In the genomic region with DNA sequence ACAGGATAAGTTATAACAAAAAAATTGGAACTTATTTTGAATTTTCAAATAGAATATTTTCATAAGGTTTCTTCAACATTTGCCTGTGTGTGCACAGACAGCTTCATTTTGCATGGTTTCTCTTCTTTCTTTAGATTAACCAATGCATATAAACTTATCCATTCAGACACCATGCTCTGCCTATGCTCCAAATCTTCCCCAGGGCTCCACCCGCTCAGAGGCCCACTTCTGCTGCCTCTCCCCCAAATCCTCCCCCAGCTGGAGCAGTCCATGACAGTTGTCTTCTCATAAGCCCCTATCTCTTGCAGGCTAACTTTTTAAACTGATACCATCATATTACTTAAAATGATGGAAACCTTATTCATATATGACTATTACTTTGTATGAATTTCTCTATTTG, we compare ENCODE assay signal across 18 mouse cellular contexts.
"Had no signal": no experiment of that assay in that cellular context is flagged by ENCODE, and none has a peak within 500 bp of the region (broad histone marks: within the 10 kb centered on the region; RNA-seq: fewer than 3 reads in every experiment).

No protein-coding gene starts in this region.

- H3K27me3 ChIP-seq: lung, embryonic 15.5 days; megakaryocyte, embryonic 14.5 days; midbrain, embryonic 12.5 days; neural tube, embryonic 12.5 days had no signal

- ATAC-seq: lung, postnatal 0 days had no signal

- H3K9me3 ChIP-seq: lung, embryonic 15.5 days; midbrain, embryonic 12.5 days; neural tube, embryonic 12.5 days had no signal

- H3K4me3 ChIP-seq: lung, embryonic 15.5 days; megakaryocyte, embryonic 14.5 days; midbrain, embryonic 12.5 days; neural tube, embryonic 12.5 days had no signal

- H3K27ac ChIP-seq: lung, embryonic 15.5 days; macrophage; midbrain, embryonic 12.5 days; neural tube, embryonic 12.5 days had no signal

- H3K9ac ChIP-seq: lung, embryonic 15.5 days; midbrain, embryonic 12.5 days; neural tube, embryonic 12.5 days had no signal

- DNase-seq: lung, adult 2 months; lung, postnatal 14 days; lung, postnatal 36 days; midbrain, embryonic 14.5 days; retina, postnatal 1 day; right cerebral cortex, adult 18-20 months; right cerebral cortex, postnatal 25 days; right cerebral cortex, postnatal 4 days; spleen, adult 18-20 months; thymus, adult 18-20 months; thymus, postnatal 14 days; thymus, postnatal 36 days had no signal

- H3K36me3 ChIP-seq: lung, embryonic 15.5 days; midbrain, embryonic 12.5 days; neural tube, embryonic 12.5 days had no signal

- H3K4me1 ChIP-seq: midbrain, embryonic 12.5 days had no signal

- H3K4me2 ChIP-seq: lung, embryonic 15.5 days; midbrain, embryonic 12.5 days; neural tube, embryonic 12.5 days had no signal
